In genomic region chr13:21259171-21259631, GRCm38 (mm10) we compare ENCODE assay signal across 9 mouse cellular contexts. TPM values are rescaled to one million over a fixed set of nuclear protein-coding genes. Genes with fewer than 3 reads are reported as not detected.
A peak's percentile ranks its signal among the peaks of the same experiment; 100 is the strongest.
DNase-seq lines count a peak whose midpoint lies in the region; ATAC-seq and TF ChIP-seq lines count a peak whose summit lies in the region.
"Had no signal": no experiment of that assay in that cellular context is flagged by ENCODE, and none has a peak within 500 bp of the region (broad histone marks: within the 10 kb centered on the region; RNA-seq: fewer than 3 reads in every experiment).

No protein-coding gene starts in this region.

- no peaks in the 10 kb centered on the region for H3K4me1 ChIP-seq in embryonic facial prominence, embryonic 11.5 days (ENCODE audit: control insufficient read depth, insufficient read depth, low read length)
- peaks cover 15% of the 10 kb centered on the region for H3K4me1 ChIP-seq in limb, embryonic 10.5 days
- 0 out of 2 replicates have a peak, but pooled peaks cover 2% of the 10 kb centered on the region for H3K4me1 ChIP-seq in olfactory bulb, adult 2 months (ENCODE audit: control insufficient read depth, insufficient read depth, low read length)

- 0 out of 2 replicates have a peak, but pooled peaks have one; percentile 7 for ATAC-seq in embryonic facial prominence, embryonic 11.5 days (replicated peaks; ENCODE audit: insufficient number of reproducible peaks, low FRiP score, low TSS enrichment, low read depth)

- H3K79me3 ChIP-seq in C2C12 (ENCODE audit: low read depth): no peaks in the 10 kb centered on the region

- under 1% methylated on average over 15 of the region's 15 CpGs for WGBS in embryonic facial prominence, embryonic 11.5 days
- WGBS in limb, embryonic 10.5 days: under 1% methylated on average over 15 of the region's 15 CpGs
- 1% methylated on average over 15 of the region's 15 CpGs for WGBS in olfactory bulb, adult 2 months

- peak overlapping the region; percentile 59 for H3K4me2 ChIP-seq in embryonic facial prominence, embryonic 11.5 days (ENCODE audit: low read depth, low read length)

- H3K4me3 ChIP-seq in gastrocnemius, adult 2 months: peak overlapping the region; percentile 69
- H3K4me3 ChIP-seq in C2C12 (ENCODE audit: insufficient read depth, poor library complexity, severe bottlenecking): peak overlapping the region; percentile 40
- H3K4me3 ChIP-seq in embryonic facial prominence, embryonic 11.5 days (ENCODE audit: low read depth, low read length): peak overlapping the region; percentile 52
- peak overlapping the region; percentile 59 for H3K4me3 ChIP-seq in limb, embryonic 10.5 days
- H3K4me3 ChIP-seq in olfactory bulb, adult 2 months (ENCODE audit: insufficient read depth, low read depth, low read length): peak overlapping the region; percentile 35

- TF ChIP-seq CTCF in gastrocnemius, adult 2 months (IDR thresholded peaks at IDR 0.05): no peak
- TF ChIP-seq CTCF in C2C12 (IDR thresholded peaks at IDR 0.05; ENCODE audit: control insufficient read depth, insufficient read depth, insufficient read length): no peak
- no peak for TF ChIP-seq CTCF in olfactory bulb, adult 2 months (IDR thresholded peaks at IDR 0.05; ENCODE audit: insufficient read depth, low read depth, low read length)

- TF ChIP-seq POLR2A in olfactory bulb, adult 2 months (IDR thresholded peaks at IDR 0.05; ENCODE audit: insufficient read depth, low read depth, low read length): no peak

- H3K36me3 ChIP-seq in C2C12 (ENCODE audit: control insufficient read depth, insufficient read depth): no peaks in the 10 kb centered on the region
- no peaks in the 10 kb centered on the region for H3K36me3 ChIP-seq in embryonic facial prominence, embryonic 11.5 days (replicated peaks; ENCODE audit: control insufficient read depth, insufficient read depth, low read depth, low read length)
- H3K36me3 ChIP-seq in limb, embryonic 10.5 days: no peaks in the 10 kb centered on the region

- no peak overlapping the region for H3K27ac ChIP-seq in gastrocnemius, adult 2 months
- H3K27ac ChIP-seq in embryonic facial prominence, embryonic 11.5 days (replicated peaks; ENCODE audit: low read depth, low read length): no peak overlapping the region
- no peak overlapping the region for H3K27ac ChIP-seq in limb, embryonic 10.5 days
- no peak overlapping the region for H3K27ac ChIP-seq in olfactory bulb, adult 2 months (ENCODE audit: insufficient read depth, low read depth, low read length)

- intact Hi-C loops in gastrocnemius, adult 2 months (cut with DNase I): no loop called here

- DNase-seq in gastrocnemius, adult 2 months: no peak
- no peak for DNase-seq in gastrocnemius, postnatal 4 days (ENCODE audit: low spot score in 2 of 2)
- DNase-seq in embryonic facial prominence, embryonic 11.5 days (ENCODE audit: low spot score): peak; percentile 43
- DNase-seq in limb, embryonic 10.5 days (ENCODE audit: low spot score): no peak
- no peak for DNase-seq in thymus, postnatal 36 days
- DNase-seq in spleen, postnatal 4 days (ENCODE audit: low spot score in 2 of 2): no peak

- H3K79me2 ChIP-seq in C2C12 (ENCODE audit: control insufficient read depth, insufficient read depth): no peaks in the 10 kb centered on the region

- H3ac ChIP-seq in C2C12 (ENCODE audit: control insufficient read depth, insufficient read length, low read depth): peak overlapping the region; percentile 54

- no peaks in the 10 kb centered on the region for H3K27me3 ChIP-seq in C2C12 (ENCODE audit: control insufficient read depth, insufficient read depth, insufficient read length)
- H3K27me3 ChIP-seq in embryonic facial prominence, embryonic 11.5 days (ENCODE audit: control insufficient read depth, insufficient read depth, low read length): peaks cover 3% of the 10 kb centered on the region; the same call in 1 of the 2 replicates
- H3K27me3 ChIP-seq in limb, embryonic 10.5 days (ENCODE audit: low read depth, poor library complexity, severe bottlenecking): peaks cover 42% of the 10 kb centered on the region

- H3K9me3 ChIP-seq in embryonic facial prominence, embryonic 11.5 days (replicated peaks; ENCODE audit: control insufficient read depth, low read length): no peaks in the 10 kb centered on the region
- no peaks in the 10 kb centered on the region for H3K9me3 ChIP-seq in limb, embryonic 10.5 days (replicated peaks)

- peak overlapping the region; percentile 55 for H3K9ac ChIP-seq in embryonic facial prominence, embryonic 11.5 days (replicated peaks; ENCODE audit: low read length)

TF ChIP-seq in C2C12, 6 proteins besides CTCF, POLR2A, EP300 and RAD21:
- TF ChIP-seq MYOD1 (IDR thresholded peaks at IDR 0.05; ENCODE audit: control insufficient read depth, insufficient read length, low read depth) (no peak), FOSL1 (IDR thresholded peaks at IDR 0.05; ENCODE audit: insufficient read depth, low read length, poor library complexity, severe bottlenecking) (no peak), CEBPB (IDR thresholded peaks at IDR 0.05; ENCODE audit: low read depth) (no peak), MAX (IDR thresholded peaks at IDR 0.05) (no peak), USF1 (IDR thresholded peaks at IDR 0.05; ENCODE audit: low read depth) (no peak), MYOG (IDR thresholded peaks at IDR 0.05; ENCODE audit: control insufficient read depth, extremely low read depth, insufficient read length) (no peak)
TF ChIP-seq in C2C12: peak in this region for 0.

RNA-seq across cellular contexts. Expression of gene Gpx5, which starts 33.3 kb away (rescaled TPM):
- not detected for total RNA-seq in gastrocnemius, adult 2 months (2021)
- not detected for total RNA-seq in gastrocnemius, postnatal 4 days (2021)
- not detected for polyA plus RNA-seq in C2C12 (2012; fragmentation: generic; extraction: Trizol)
- polyA plus RNA-seq in embryonic facial prominence, embryonic 11.5 days (2014; fragmentation: Nextera tagmentation; extraction: Ambion mirVana): not detected in 2 replicates
- polyA plus RNA-seq in limb, embryonic 10.5 days (2016; fragmentation: Nextera tagmentation; extraction: Ambion mirVana): not detected in 2 replicates
- not detected in 2 replicates for polyA plus RNA-seq in olfactory bulb, adult 2 months (2012; ENCODE audit: insufficient read depth, insufficient read length, low replicate concordance, missing spikeins)
- total RNA-seq: hematopoietic stem cell, adult 5-6 weeks had no signal

RNA-seq across cellular contexts. Expression of gene Gpx6, which starts 52.7 kb away (rescaled TPM):
- total RNA-seq in gastrocnemius, adult 2 months (2021): not detected
- total RNA-seq in gastrocnemius, postnatal 4 days (2021): not detected
- not detected for polyA plus RNA-seq in C2C12 (2012; fragmentation: generic; extraction: Trizol)
- polyA plus RNA-seq in embryonic facial prominence, embryonic 11.5 days (2014; fragmentation: Nextera tagmentation; extraction: Ambion mirVana): 0.41 and 0.67 TPM in 2 replicates
- polyA plus RNA-seq in limb, embryonic 10.5 days (2016; fragmentation: Nextera tagmentation; extraction: Ambion mirVana): 0.62 and 0.91 TPM in 2 replicates
- not detected in 2 replicates for polyA plus RNA-seq in olfactory bulb, adult 2 months (2012; ENCODE audit: insufficient read depth, insufficient read length, low replicate concordance, missing spikeins)
- total RNA-seq: hematopoietic stem cell, adult 5-6 weeks had no signal
